Mouse (Mus musculus) forebrain, embryonic 10.5 days (tissue): ENCODE data around the gene Tyms. TPM values are rescaled to one million over a fixed set of nuclear protein-coding genes. Genes with fewer than 3 reads are reported as not detected.

Experiments used
- polyA plus RNA-seq: library from polyadenylated mRNA; unstranded; fragments of >200 nt; fragmentation: Nextera tagmentation; extraction: Ambion mirVana; gene quantifications from 2 replicates; pipeline ENCODE4 v1.2.1, GENCODE M21; 2016

Gene Tyms
- polyA plus RNA-seq, 1 experiment from 2014 or later, result 391 TPM

Other genes with a start within 250 kb of the Tyms start
- not detected in 2 replicates for gene Il6, start 60.5 kb downstream of the Tyms start, polyA plus RNA-seq
- gene Garem2, start 31.5 kb upstream of the Tyms start, polyA plus RNA-seq, result 2.9 and 3.3 TPM in 2 replicates
- gene 3110082J24Rik, start 32.5 kb upstream of the Tyms start, polyA plus RNA-seq, result 1.1 and 1.3 TPM in 2 replicates
- 104 and 109 TPM in 2 replicates for gene Hadha, start 81.5 kb upstream of the Tyms start, polyA plus RNA-seq
- gene Hadhb, start 81.6 kb upstream of the Tyms start, polyA plus RNA-seq, result 111 and 112 TPM in 2 replicates
- gene Adgrf3, start 132.1 kb upstream of the Tyms start, polyA plus RNA-seq, result not detected in 2 replicates
- gene Selenoi, start 159.0 kb upstream of the Tyms start, polyA plus RNA-seq, result 22.7 and 23.6 TPM in 2 replicates
- gene Drc1, start 207.8 kb upstream of the Tyms start, polyA plus RNA-seq, result 0.28 and 0.48 TPM in 2 replicates